9 mouse cellular contexts compared by ENCODE assay signal in the genomic region with DNA sequence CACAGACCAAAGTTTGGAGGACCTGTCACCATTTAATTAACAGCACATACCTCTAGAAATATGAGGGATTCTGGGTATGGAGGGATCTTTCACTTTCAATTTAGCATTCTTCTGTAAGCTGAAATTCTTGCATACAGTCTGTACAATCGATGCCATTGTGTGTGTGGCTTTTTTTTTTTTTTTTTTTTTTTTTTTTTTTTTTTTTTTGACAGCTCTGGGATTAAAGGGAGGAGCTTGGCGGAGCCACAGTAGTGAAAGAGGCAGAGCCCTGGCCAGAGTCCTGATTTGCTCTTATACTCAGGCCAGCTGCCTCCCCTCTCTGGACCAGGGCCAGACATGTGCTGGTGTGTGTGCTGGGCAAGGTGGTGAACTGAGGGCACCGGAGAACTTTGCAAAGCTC. TPM values are rescaled to one million over a fixed set of nuclear protein-coding genes. Genes with fewer than 3 reads are reported as not detected.
DNase-seq lines count a peak whose midpoint lies in the region; ATAC-seq and TF ChIP-seq lines count a peak whose summit lies in the region.
"Had no signal": no experiment of that assay in that cellular context is flagged by ENCODE, and none has a peak within 500 bp of the region (broad histone marks: within the 10 kb centered on the region; RNA-seq: fewer than 3 reads in every experiment).

No protein-coding gene starts in this region.

- no peaks in the 10 kb centered on the region for H3K27me3 ChIP-seq in heart, postnatal 0 days (ENCODE audit: control insufficient read depth, insufficient read depth, low read length)
- no peaks in the 10 kb centered on the region for H3K27me3 ChIP-seq in lung, postnatal 0 days (replicated peaks; ENCODE audit: insufficient read depth, low read length)

- H3K9me3 ChIP-seq in heart, postnatal 0 days (replicated peaks; ENCODE audit: control insufficient read depth, low read length): no peaks in the 10 kb centered on the region
- no peaks in the 10 kb centered on the region for H3K9me3 ChIP-seq in lung, postnatal 0 days (ENCODE audit: low read length)

- peak; percentile 81 for DNase-seq in heart, postnatal 0 days (ENCODE audit: low spot score)
- no peak for DNase-seq in heart, postnatal 25 days (ENCODE audit: low spot score)
- DNase-seq in MN1 (ENCODE audit: low spot score): peak; percentile 72
- peak; percentile 23 to 43 for DNase-seq in heart, postnatal 36 days
- DNase-seq in lung, postnatal 0 days (ENCODE audit: low spot score): peak; percentile 73
- DNase-seq in urinary bladder, postnatal 10 days (ENCODE audit: low spot score): no peak
- no peak for DNase-seq in layer of hippocampus, adult 8-10 months (ENCODE audit: low spot score in 2 of 2)

- no peak for TF ChIP-seq EP300 in heart, postnatal 0 days (IDR thresholded peaks at IDR 0.05; ENCODE audit: low read depth)
- TF ChIP-seq EP300 in lung, postnatal 0 days (IDR thresholded peaks at IDR 0.05): no peak

- H3K36me3 ChIP-seq in heart, postnatal 0 days (replicated peaks; ENCODE audit: control insufficient read depth, insufficient read depth, low read length): no peaks in the 10 kb centered on the region
- H3K36me3 ChIP-seq in lung, postnatal 0 days (ENCODE audit: insufficient read depth, low read length): no peaks in the 10 kb centered on the region

- WGBS in heart, postnatal 0 days: 26% methylated on average over 3 of the region's 3 CpGs
- WGBS in lung, postnatal 0 days: 25% methylated on average over 3 of the region's 3 CpGs

- no peak overlapping the region for H3K9ac ChIP-seq in heart, postnatal 0 days (replicated peaks; ENCODE audit: low read depth, low read length)
- H3K9ac ChIP-seq in lung, postnatal 0 days (replicated peaks; ENCODE audit: low read depth): no peak overlapping the region

- H3K4me1 ChIP-seq in heart, postnatal 0 days (ENCODE audit: control insufficient read depth, insufficient read depth): peaks cover 6% of the 10 kb centered on the region; the same call in 1 of the 2 replicates
- no peaks in the 10 kb centered on the region for H3K4me1 ChIP-seq in lung, postnatal 0 days (ENCODE audit: insufficient read depth, low read depth, low read length)

- H3K4me3 ChIP-seq in heart, postnatal 0 days (ENCODE audit: low read depth, low read length): no peak overlapping the region
- no peak overlapping the region for H3K4me3 ChIP-seq in lung, postnatal 0 days (ENCODE audit: low read depth, low read length)

- H3K27ac ChIP-seq in heart, postnatal 0 days (ENCODE audit: low read depth): no peak overlapping the region
- no peak overlapping the region for H3K27ac ChIP-seq in lung, postnatal 0 days (ENCODE audit: low read length)
- H3K27ac ChIP-seq: macrophage had no signal

- ATAC-seq in heart, postnatal 0 days (ENCODE audit: insufficient read depth, low read depth): peak; percentile 96
- peak; percentile 76 for ATAC-seq in lung, postnatal 0 days
- ATAC-seq in megakaryocyte-erythroid progenitor cell, adult 5-6 weeks (replicated peaks; ENCODE audit: low FRiP score, low TSS enrichment, poor library complexity, severe bottlenecking): no peak

- H3K4me2 ChIP-seq in heart, postnatal 0 days (ENCODE audit: low read depth, low read length): no peak overlapping the region
- H3K4me2 ChIP-seq in lung, postnatal 0 days (replicated peaks; ENCODE audit: low read depth, low read length): no peak overlapping the region

- TF ChIP-seq CTCF in heart, postnatal 0 days (IDR thresholded peaks at IDR 0.05; ENCODE audit: low read depth): no peak
- no peak for TF ChIP-seq CTCF in lung, postnatal 0 days (IDR thresholded peaks at IDR 0.05)

- intact Hi-C loops in heart, postnatal 25 days (cut with DNase I): no loop called here
- intact Hi-C loops in heart, postnatal 36 days (cut with DNase I): no loop called here

RNA-seq across cellular contexts. Expression of a gene that starts 1.2 kb away (rescaled TPM):
- not detected in 2 replicates for total RNA-seq in heart, postnatal 0 days (2014; rRNA removed; ENCODE audit: low replicate concordance)
- not detected in 2 replicates for polyA plus RNA-seq in heart, postnatal 0 days (2015; fragmentation: Nextera tagmentation; extraction: Ambion mirVana)
- total RNA-seq in heart, postnatal 25 days (2021): not detected
- total RNA-seq in heart, postnatal 36 days (2021): not detected
- polyA plus RNA-seq in lung, postnatal 0 days (2015; fragmentation: Nextera tagmentation; extraction: Ambion mirVana): 0.05 and 0.08 TPM in 2 replicates
- 1 to 10 TPM in 2 of 4 experiments, under 1 TPM in 2; 0.77 to 1.9 (median 1.3) TPM for total RNA-seq in layer of hippocampus, adult 8-10 months (2022)
- total RNA-seq in megakaryocyte-erythroid progenitor cell, adult 5-6 weeks (2014; fragmentation: Nextera tagmentation): not detected in 2 replicates
- not detected in 2 replicates for total RNA-seq in megakaryocyte-erythroid progenitor cell, adult 5-6 weeks (2017)
- polyA plus RNA-seq: macrophage had no signal

RNA-seq across cellular contexts. Expression of a gene that starts 31.2 kb away (rescaled TPM):
- 15.4 and 18.5 TPM in 2 replicates for total RNA-seq in heart, postnatal 0 days (2014; rRNA removed; ENCODE audit: low replicate concordance)
- polyA plus RNA-seq in heart, postnatal 0 days (2015; fragmentation: Nextera tagmentation; extraction: Ambion mirVana): 28.2 and 31.3 TPM in 2 replicates
- 10 to 100 TPM; 16.7 to 17.7 TPM for total RNA-seq in heart, postnatal 25 days (2021)
- 10 to 100 TPM; 21.0 to 22.2 TPM for total RNA-seq in heart, postnatal 36 days (2021)
- polyA plus RNA-seq in lung, postnatal 0 days (2015; fragmentation: Nextera tagmentation; extraction: Ambion mirVana): 32.0 and 38.2 TPM in 2 replicates
- 10 to 100 TPM; 32.5 to 38.2 (median 35.5) TPM for total RNA-seq in layer of hippocampus, adult 8-10 months (2022)
- total RNA-seq in megakaryocyte-erythroid progenitor cell, adult 5-6 weeks (2014; fragmentation: Nextera tagmentation): 30.3 and 37.7 TPM in 2 replicates
- total RNA-seq in megakaryocyte-erythroid progenitor cell, adult 5-6 weeks (2017): 19.4 and 32.9 TPM in 2 replicates

RNA-seq across cellular contexts. Expression of a gene that starts 42.7 kb away (rescaled TPM):
- not detected in 2 replicates for total RNA-seq in heart, postnatal 0 days (2014; rRNA removed; ENCODE audit: low replicate concordance)
- polyA plus RNA-seq in heart, postnatal 0 days (2015; fragmentation: Nextera tagmentation; extraction: Ambion mirVana): not detected in 2 replicates
- total RNA-seq in heart, postnatal 25 days (2021): not detected
- total RNA-seq in heart, postnatal 36 days (2021): not detected
- polyA plus RNA-seq in lung, postnatal 0 days (2015; fragmentation: Nextera tagmentation; extraction: Ambion mirVana): not detected in 2 replicates
- total RNA-seq in layer of hippocampus, adult 8-10 months (2022): 10 to 100 TPM; 10.9 to 18.5 (median 12.1) TPM
- 0.81 TPM in 1 of 2 replicates, not detected in the other for total RNA-seq in megakaryocyte-erythroid progenitor cell, adult 5-6 weeks (2014; fragmentation: Nextera tagmentation)
- total RNA-seq in megakaryocyte-erythroid progenitor cell, adult 5-6 weeks (2017): not detected in 2 replicates
- polyA plus RNA-seq: macrophage had no signal

RNA-seq across cellular contexts. Expression of a gene that starts 54.6 kb away (rescaled TPM):
- total RNA-seq in heart, postnatal 0 days (2014; rRNA removed; ENCODE audit: low replicate concordance): 71.6 and 76.9 TPM in 2 replicates
- 45.8 and 59.2 TPM in 2 replicates for polyA plus RNA-seq in heart, postnatal 0 days (2015; fragmentation: Nextera tagmentation; extraction: Ambion mirVana)
- total RNA-seq in heart, postnatal 25 days (2021): 10 to 100 TPM; 63.7 to 70.7 TPM
- total RNA-seq in heart, postnatal 36 days (2021): 10 to 100 TPM; 61.0 to 63.7 TPM
- polyA plus RNA-seq in lung, postnatal 0 days (2015; fragmentation: Nextera tagmentation; extraction: Ambion mirVana): 59.2 and 77.6 TPM in 2 replicates
- 100 to 1,000 TPM in 3 of 4 experiments, 10 to 100 TPM in 1; 91.5 to 133 (median 110) TPM for total RNA-seq in layer of hippocampus, adult 8-10 months (2022)
- 233 and 311 TPM in 2 replicates for total RNA-seq in megakaryocyte-erythroid progenitor cell, adult 5-6 weeks (2014; fragmentation: Nextera tagmentation)
- total RNA-seq in megakaryocyte-erythroid progenitor cell, adult 5-6 weeks (2017): 286 and 303 TPM in 2 replicates

Comparison
In these comparisons a context has a peak if more than half of its experiments do, and no peak if none do; other contexts are left out.
1. DNase-seq: peak in heart, postnatal 0 days (single experiment), MN1 (single experiment), heart, postnatal 36 days (2 of 2) and lung, postnatal 0 days (single experiment); none in heart, postnatal 25 days (single experiment), urinary bladder, postnatal 10 days (single experiment) and layer of hippocampus, adult 8-10 months (0 of 2).
2. RNA of a gene that starts 42.7 kb away (total RNA-seq): 10.9 to 18.5 TPM in layer of hippocampus, adult 8-10 months; 0.81 TPM in megakaryocyte-erythroid progenitor cell, adult 5-6 weeks, not detected in heart, postnatal 25 days, not detected in heart, postnatal 36 days and not detected in heart, postnatal 0 days; every median in the first group is over 4 times any median in the second.